Mouse (Mus musculus) kidney, adult 11 months (tissue): ENCODE measurements around the gene Rslcan18.
"Not testable (repeated sequence)": the region's sequence is repeated elsewhere in the genome, so short reads cannot be mapped to it uniquely, and the experiment has no call there.

Experiments
- DNase-seq: peaks from one replicate; pipeline ENCODE4 v3.0.0; 2022

The Rslcan18 gene

GRCm38 (mm10) chr13:67116163-67116562, at the start of gene Rslcan18:
Rslcan18 (minus strand) TSS chr13:67116263.
- DNase-seq = not testable (repeated sequence)

GRCm38 (mm10) chr13:67128038-67128721, 12.1 kb upstream of the Rslcan18 start:
- DNase-seq = peak; percentile 81

GRCm38 (mm10) chr13:67127507-67127906, 11.4 kb upstream of the Rslcan18 start:
- not testable (repeated sequence) for DNase-seq

- no peak for DNase-seq
Observed at GRCm38 (mm10) chr13:67124460-67124859, 8.4 kb upstream of the Rslcan18 start.

- DNase-seq = not testable (repeated sequence)
Observed at GRCm38 (mm10) chr13:67121360-67121759, 5.3 kb upstream of the Rslcan18 start, which contains the start of gene Zfp759. Zfp759 (plus strand) TSS chr13:67121660.

GRCm38 (mm10) chr13:67113287-67113686, 2.8 kb downstream of the Rslcan18 start:
- no peak for DNase-seq

GRCm38 (mm10) chr13:67112096-67112495, 4.0 kb downstream of the Rslcan18 start:
- DNase-seq = no peak

- no peak for DNase-seq
Observed at GRCm38 (mm10) chr13:67108821-67109206, 7.2 kb downstream of the Rslcan18 start.

GRCm38 (mm10) chr13:67108194-67108820, 7.8 kb downstream of the Rslcan18 start, which contains the start of gene Gm28557:
Gm28557 (minus strand) TSS chr13:67108604.
- peak; percentile 97 for DNase-seq

- no peak for DNase-seq
Observed at GRCm38 (mm10) chr13:67107681-67108080, 8.4 kb downstream of the Rslcan18 start.

- no peak for DNase-seq
Observed at GRCm38 (mm10) chr13:67097876-67098275, 18.2 kb downstream of the Rslcan18 start, which contains the start of gene Zfp708. Zfp708 (minus strand) TSS chr13:67097976.

- DNase-seq = no peak
Observed at GRCm38 (mm10) chr13:67090154-67090553, 25.9 kb downstream of the Rslcan18 start.

GRCm38 (mm10) chr13:67081946-67082345, 34.1 kb downstream of the Rslcan18 start:
- no peak for DNase-seq

- peak; percentile 87 for DNase-seq
Observed at GRCm38 (mm10) chr13:67081142-67081713, 34.8 kb downstream of the Rslcan18 start.

GRCm38 (mm10) chr13:67077244-67077643, 38.8 kb downstream of the Rslcan18 start:
- no peak for DNase-seq

GRCm38 (mm10) chr13:67072786-67073185, 43.3 kb downstream of the Rslcan18 start:
- DNase-seq = no peak

- DNase-seq = no peak
Observed at GRCm38 (mm10) chr13:67065386-67065785, 50.7 kb downstream of the Rslcan18 start.

- DNase-seq = no peak
Observed at GRCm38 (mm10) chr13:67062427-67062826, 53.6 kb downstream of the Rslcan18 start.

GRCm38 (mm10) chr13:67060786-67061358, 55.2 kb downstream of the Rslcan18 start, which contains the start of gene Zfp712:
Zfp712 (minus strand) TSS chr13:67061170.
- peak; percentile 96 for DNase-seq

- DNase-seq = no peak
Observed at GRCm38 (mm10) chr13:67060161-67060785, 55.8 kb downstream of the Rslcan18 start.
